Mouse (Mus musculus) heart, adult 2 months (tissue): ENCODE measurements around the gene Noct.

Experiments
- CTCF ChIP-seq: fragments of 200-600 bp; IDR thresholded peaks from 2 replicates; pipeline ENCODE4 v1.8.1; 2022; ENCODE audit warnings: antibody characterized with exemption, mild to moderate bottlenecking, moderate library complexity
- EP300 ChIP-seq: fragments of 200-500 bp; IDR thresholded peaks from 2 replicates; pipeline ENCODE4 v1.6.1; 2011; ENCODE audit warnings: low read depth, low read length, control low read depth; ENCODE audit not compliant: insufficient read depth
- POLR2A ChIP-seq: fragments of 200-500 bp; IDR thresholded peaks from 2 replicates; pipeline ENCODE4 v1.6.1; 2011; ENCODE audit warnings: mild to moderate bottlenecking, low read depth, low read length, control low read depth; ENCODE audit not compliant: insufficient read depth

DNA sequence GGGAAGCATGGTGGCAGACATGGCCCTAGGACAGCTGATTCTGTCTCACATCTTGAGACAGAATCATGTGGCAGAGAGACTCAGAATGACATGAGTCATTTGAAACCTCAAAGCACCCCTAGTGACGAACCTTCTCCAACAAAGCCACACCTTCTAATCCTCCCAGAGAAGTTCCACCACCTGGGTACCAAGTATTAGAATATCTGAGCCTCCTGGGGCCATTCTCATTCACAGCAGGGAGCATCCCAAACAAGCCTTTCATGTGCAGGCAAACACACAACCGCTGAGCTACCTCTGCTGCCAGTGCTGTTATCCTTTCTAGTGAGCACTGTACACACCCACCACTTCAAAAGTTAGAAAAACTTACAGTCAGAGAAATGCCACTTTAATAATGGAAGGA lies 70.0 kb downstream of the Noct start:
- TF ChIP-seq CTCF (no peak), POLR2A (no peak), EP300 (no peak)
